30 mouse cellular contexts compared by ENCODE assay signal in genomic region chr7:99305688-99306087, GRCm38 (mm10). TPM values are rescaled to one million over a fixed set of nuclear protein-coding genes. Genes with fewer than 3 reads are reported as not detected.
DNase-seq lines count a peak whose midpoint lies in the region; ATAC-seq lines count a peak whose summit lies in the region.
"Had no signal": no experiment of that assay in that cellular context is flagged by ENCODE, and none has a peak within 500 bp of the region (broad histone marks: within the 10 kb centered on the region; RNA-seq: fewer than 3 reads in every experiment).

No protein-coding gene starts in this region.

- H3K36me3 ChIP-seq in midbrain, embryonic 12.5 days, result no peaks in the 10 kb centered on the region
- no peaks in the 10 kb centered on the region for H3K36me3 ChIP-seq in midbrain, embryonic 16.5 days (ENCODE audit: control insufficient read depth, insufficient read depth, low read length)
- no peaks in the 10 kb centered on the region for H3K36me3 ChIP-seq in hindbrain, embryonic 12.5 days
- H3K36me3 ChIP-seq: embryonic facial prominence, embryonic 10.5 days; embryonic facial prominence, embryonic 15.5 days; forebrain, embryonic 12.5 days; heart, embryonic 15.5 days; stomach, embryonic 15.5 days had no signal

- peak overlapping the region; percentile 30; the same call in 1 of the 2 replicates for H3K27ac ChIP-seq in midbrain, embryonic 12.5 days (replicated peaks)
- no peak overlapping the region for H3K27ac ChIP-seq in midbrain, embryonic 16.5 days (ENCODE audit: low read length)
- peak overlapping the region; percentile 35 for H3K27ac ChIP-seq in hindbrain, embryonic 12.5 days
- H3K27ac ChIP-seq: embryonic facial prominence, embryonic 15.5 days; heart, embryonic 15.5 days; liver, embryonic 14.5 days; macrophage; stomach, embryonic 15.5 days had no signal

- H3K4me1 ChIP-seq in midbrain, embryonic 12.5 days, result peaks cover 46% of the 10 kb centered on the region
- peaks cover 54% of the 10 kb centered on the region for H3K4me1 ChIP-seq in midbrain, embryonic 16.5 days (ENCODE audit: control insufficient read depth, insufficient read depth, low read length)
- peaks cover 61% of the 10 kb centered on the region for H3K4me1 ChIP-seq in hindbrain, embryonic 12.5 days

- peaks cover 30% of the 10 kb centered on the region for H3K27me3 ChIP-seq in midbrain, embryonic 12.5 days
- H3K27me3 ChIP-seq in midbrain, embryonic 16.5 days (ENCODE audit: control insufficient read depth, insufficient read depth, low read depth, low read length), result no peaks in the 10 kb centered on the region
- H3K27me3 ChIP-seq in hindbrain, embryonic 12.5 days, result no peaks in the 10 kb centered on the region
- H3K27me3 ChIP-seq: embryonic facial prominence, embryonic 15.5 days; forebrain, embryonic 12.5 days; heart, embryonic 15.5 days; Patski; stomach, embryonic 15.5 days had no signal

- H3K4me2 ChIP-seq in midbrain, embryonic 12.5 days (replicated peaks), result no peak overlapping the region
- H3K4me2 ChIP-seq in midbrain, embryonic 16.5 days (ENCODE audit: low read length), result no peak overlapping the region
- H3K4me2 ChIP-seq in hindbrain, embryonic 12.5 days (replicated peaks), result no peak overlapping the region
- H3K4me2 ChIP-seq: embryonic facial prominence, embryonic 15.5 days; forebrain, embryonic 12.5 days; heart, embryonic 15.5 days; stomach, embryonic 15.5 days had no signal

- H3K4me3 ChIP-seq in midbrain, embryonic 12.5 days, result no peak overlapping the region
- no peak overlapping the region for H3K4me3 ChIP-seq in midbrain, embryonic 16.5 days (ENCODE audit: low read depth, low read length)
- no peak overlapping the region for H3K4me3 ChIP-seq in hindbrain, embryonic 12.5 days
- H3K4me3 ChIP-seq: embryonic facial prominence, embryonic 10.5 days; embryonic facial prominence, embryonic 15.5 days; forebrain, embryonic 12.5 days; heart, embryonic 15.5 days; stomach, embryonic 15.5 days had no signal

- no peak for ATAC-seq in midbrain, embryonic 12.5 days (ENCODE audit: low FRiP score, low read depth)
- ATAC-seq in midbrain, embryonic 16.5 days, result no peak
- ATAC-seq in hindbrain, embryonic 12.5 days (ENCODE audit: low FRiP score), result no peak

- DNase-seq in adrenal gland, postnatal 10 days, result peak; percentile 49
- no peak for DNase-seq in adrenal gland, adult 18-20 months (ENCODE audit: low spot score in 2 of 2)
- peak; percentile 43 for DNase-seq in adrenal gland, postnatal 14 days
- DNase-seq in layer of hippocampus, postnatal 10 days (ENCODE audit: low spot score in 2 of 2), result no peak
- no peak for DNase-seq in frontal cortex, postnatal 36 days (ENCODE audit: low spot score in 2 of 2)
- DNase-seq: cerebellum, adult 8-10 months; cerebellum, postnatal 25 days; gastrocnemius, postnatal 14 days; kidney, adult 9 months; kidney, postnatal 10 days; liver; lung, adult 2 months; lung, postnatal 10 days; right cerebral cortex, postnatal 14 days; thymus, adult 18-20 months; thymus, postnatal 25 days had no signal

- no peak overlapping the region for H3K9ac ChIP-seq in midbrain, embryonic 12.5 days (replicated peaks)
- H3K9ac ChIP-seq in midbrain, embryonic 16.5 days (ENCODE audit: low read depth, low read length), result no peak overlapping the region
- no peak overlapping the region for H3K9ac ChIP-seq in hindbrain, embryonic 12.5 days
- H3K9ac ChIP-seq: embryonic facial prominence, embryonic 15.5 days; forebrain, embryonic 12.5 days; heart, embryonic 15.5 days; liver, embryonic 14.5 days; stomach, embryonic 15.5 days had no signal

- H3K9me3 ChIP-seq in midbrain, embryonic 12.5 days, result no peaks in the 10 kb centered on the region
- H3K9me3 ChIP-seq in midbrain, embryonic 16.5 days (replicated peaks; ENCODE audit: control insufficient read depth, low read length, poor library complexity, severe bottlenecking), result no peaks in the 10 kb centered on the region
- no peaks in the 10 kb centered on the region for H3K9me3 ChIP-seq in hindbrain, embryonic 12.5 days (replicated peaks)
- H3K9me3 ChIP-seq: embryonic facial prominence, embryonic 10.5 days; embryonic facial prominence, embryonic 15.5 days; forebrain, embryonic 12.5 days; heart, embryonic 15.5 days; stomach, embryonic 15.5 days had no signal

- 88% methylated on average over 4 of the region's 4 CpGs for WGBS in midbrain, embryonic 12.5 days
- 92% methylated on average over 4 of the region's 4 CpGs for WGBS in midbrain, embryonic 16.5 days
- WGBS in hindbrain, embryonic 12.5 days, result 83% methylated on average over 4 of the region's 4 CpGs

RNA-seq across cellular contexts. Expression of gene Map6, which starts 38.4 kb away (rescaled TPM):
- 10 to 100 TPM; 10.4 to 15.6 TPM for total RNA-seq in adrenal gland, postnatal 10 days (2021)
- 10 to 100 TPM in 1 of 2 experiments, 1 to 10 TPM in 1; 6.6 to 10.9 TPM for total RNA-seq in adrenal gland, adult 18-20 months (2021)
- 87.5 and 98.6 TPM in 2 replicates for polyA plus RNA-seq in midbrain, embryonic 12.5 days (2016; fragmentation: Nextera tagmentation; extraction: Ambion mirVana)
- 140 and 155 TPM in 2 replicates for polyA plus RNA-seq in midbrain, embryonic 16.5 days (2015; fragmentation: Nextera tagmentation; extraction: Ambion mirVana)
- total RNA-seq in adrenal gland, postnatal 14 days (2021), result 7.0 and 11.9 TPM in 2 replicates
- 103 and 105 TPM in 2 replicates for polyA plus RNA-seq in hindbrain, embryonic 12.5 days (2016; fragmentation: Nextera tagmentation; extraction: Ambion mirVana)
- 100 to 1,000 TPM; 178 to 182 TPM for total RNA-seq in layer of hippocampus, postnatal 10 days (2021)
- total RNA-seq: granulocyte monocyte progenitor cell, adult 5-6 weeks; megakaryocyte-erythroid progenitor cell, adult 5-6 weeks; MEL had no signal

RNA-seq across cellular contexts. Expression of gene Serpinh1, which starts 47.4 kb away (rescaled TPM):
- total RNA-seq in adrenal gland, postnatal 10 days (2021), result 100 to 1,000 TPM; 331 to 363 TPM
- total RNA-seq in adrenal gland, adult 18-20 months (2021), result 100 to 1,000 TPM; 244 to 442 TPM
- 475 and 557 TPM in 2 replicates for polyA plus RNA-seq in midbrain, embryonic 12.5 days (2016; fragmentation: Nextera tagmentation; extraction: Ambion mirVana)
- 185 and 203 TPM in 2 replicates for polyA plus RNA-seq in midbrain, embryonic 16.5 days (2015; fragmentation: Nextera tagmentation; extraction: Ambion mirVana)
- 291 and 364 TPM in 2 replicates for total RNA-seq in adrenal gland, postnatal 14 days (2021)
- polyA plus RNA-seq in hindbrain, embryonic 12.5 days (2016; fragmentation: Nextera tagmentation; extraction: Ambion mirVana), result 838 and 891 TPM in 2 replicates
- 10 to 100 TPM; 58.2 to 62.0 TPM for total RNA-seq in layer of hippocampus, postnatal 10 days (2021)
- total RNA-seq: megakaryocyte-erythroid progenitor cell, adult 5-6 weeks; MEL had no signal

Comparison
In these comparisons a context has a peak if more than half of its experiments do, and no peak if none do; other contexts are left out.
1. DNase-seq: peak in adrenal gland, postnatal 10 days (single experiment) and adrenal gland, postnatal 14 days (single experiment); none in adrenal gland, adult 18-20 months (0 of 2), layer of hippocampus, postnatal 10 days (0 of 2) and frontal cortex, postnatal 36 days (0 of 2).
2. RNA of gene Map6, which starts 38.4 kb away (total RNA-seq): 178 to 182 TPM in layer of hippocampus, postnatal 10 days; 10.4 to 15.6 TPM in adrenal gland, postnatal 10 days, 6.6 to 10.9 TPM in adrenal gland, adult 18-20 months and 7.0 to 11.9 TPM in adrenal gland, postnatal 14 days; every median in the first group is over 10 times any median in the second.